21 mouse cellular contexts compared by ENCODE assay signal in the genomic region with DNA sequence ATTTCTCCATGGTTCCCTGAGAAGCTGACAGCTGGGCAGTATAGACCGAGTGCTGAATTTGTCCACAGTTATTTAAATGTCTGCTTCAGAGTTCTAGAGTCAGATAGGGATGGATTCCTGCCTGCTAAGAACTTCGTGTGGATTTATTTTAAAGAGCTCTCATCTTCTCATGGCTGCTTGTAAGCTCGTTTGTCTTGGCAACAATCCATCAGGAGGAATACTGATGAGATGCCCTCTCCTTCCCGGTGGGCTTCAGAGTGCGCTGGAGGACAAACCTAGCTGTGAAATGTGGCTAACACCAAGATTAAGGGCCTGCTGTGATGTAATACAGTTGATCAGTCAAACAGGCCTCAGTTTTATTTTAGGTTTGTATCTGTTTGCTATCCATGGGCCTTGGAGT.
DNase-seq lines count a peak whose midpoint lies in the region; ATAC-seq and TF ChIP-seq lines count a peak whose summit lies in the region.
"Had no signal": no experiment of that assay in that cellular context is flagged by ENCODE, and none has a peak within 500 bp of the region (broad histone marks: within the 10 kb centered on the region; RNA-seq: fewer than 3 reads in every experiment).

No protein-coding gene starts in this region.

- intact Hi-C loops in left cerebral cortex, postnatal 36 days (cut with DNase I), result no loop called here

- no peak for ATAC-seq in neural tube, embryonic 12.5 days (ENCODE audit: low FRiP score, low read depth)
- no peak for ATAC-seq in hindbrain, postnatal 0 days

- H3K4me3 ChIP-seq in neural tube, embryonic 12.5 days, result no peak overlapping the region
- H3K4me3 ChIP-seq in hindbrain, postnatal 0 days (ENCODE audit: low read length), result no peak overlapping the region
- H3K4me3 ChIP-seq: embryonic facial prominence, embryonic 15.5 days; limb, embryonic 15.5 days; midbrain, embryonic 12.5 days had no signal

- no peak overlapping the region for H3K9ac ChIP-seq in neural tube, embryonic 12.5 days
- no peak overlapping the region for H3K9ac ChIP-seq in hindbrain, postnatal 0 days (replicated peaks; ENCODE audit: low read length)
- H3K9ac ChIP-seq: embryonic facial prominence, embryonic 15.5 days; limb, embryonic 15.5 days; midbrain, embryonic 12.5 days had no signal

- H3K9me3 ChIP-seq in neural tube, embryonic 12.5 days, result no peaks in the 10 kb centered on the region
- no peaks in the 10 kb centered on the region for H3K9me3 ChIP-seq in hindbrain, postnatal 0 days (ENCODE audit: low read length)
- H3K9me3 ChIP-seq: embryonic facial prominence, embryonic 15.5 days; limb, embryonic 15.5 days; midbrain, embryonic 12.5 days had no signal

- 29% methylated on average over 5 of the region's 5 CpGs for WGBS in neural tube, embryonic 12.5 days
- WGBS in hindbrain, postnatal 0 days, result 19% methylated on average over 5 of the region's 5 CpGs

- TF ChIP-seq CTCF in hindbrain, postnatal 0 days (IDR thresholded peaks at IDR 0.05; ENCODE audit: low read depth), result no peak

- DNase-seq in cerebellum, postnatal 10 days, result peak; percentile 31 to 52
- DNase-seq in cerebellum, adult 11 months, result no peak
- no peak for DNase-seq in neural tube, embryonic 10.5 days (ENCODE audit: extremely low spot score, low spot score)
- peak; percentile 36 for DNase-seq in hindbrain, postnatal 0 days (ENCODE audit: low spot score)
- no peak for DNase-seq in urinary bladder, postnatal 36 days (ENCODE audit: low spot score in 2 of 2)
- no peak for DNase-seq in liver
- DNase-seq in left cerebral cortex, postnatal 36 days (ENCODE audit: low spot score in 2 of 2), result no peak
- DNase-seq: adrenal gland, adult 8-10 months; embryo, embryonic 11 days; gastrocnemius, postnatal 10 days; kidney, adult 2 months; kidney, postnatal 25 days; lung, adult 18-20 months; retina, postnatal 1 day; right cerebral cortex, postnatal 4 days; thymus, postnatal 25 days had no signal

- peak overlapping the region; percentile 60 for H3K4me2 ChIP-seq in neural tube, embryonic 12.5 days (replicated peaks)
- no peak overlapping the region for H3K4me2 ChIP-seq in hindbrain, postnatal 0 days (ENCODE audit: low read depth, low read length)
- H3K4me2 ChIP-seq: embryonic facial prominence, embryonic 15.5 days; limb, embryonic 15.5 days had no signal

- H3K4me1 ChIP-seq in neural tube, embryonic 12.5 days, result peaks cover 11% of the 10 kb centered on the region; the same call in 1 of the 2 replicates
- H3K4me1 ChIP-seq in hindbrain, postnatal 0 days (ENCODE audit: insufficient read depth, low read length), result peaks cover 16% of the 10 kb centered on the region; the same call in 1 of the 2 replicates

- no peaks in the 10 kb centered on the region for H3K27me3 ChIP-seq in neural tube, embryonic 12.5 days (replicated peaks)
- H3K27me3 ChIP-seq in hindbrain, postnatal 0 days (ENCODE audit: insufficient read depth, low read length), result no peaks in the 10 kb centered on the region
- H3K27me3 ChIP-seq: CH12.LX; midbrain, embryonic 12.5 days had no signal

- H3K36me3 ChIP-seq in neural tube, embryonic 12.5 days, result no peaks in the 10 kb centered on the region
- H3K36me3 ChIP-seq in hindbrain, postnatal 0 days (ENCODE audit: insufficient read depth, low read length), result no peaks in the 10 kb centered on the region
- H3K36me3 ChIP-seq: embryonic facial prominence, embryonic 15.5 days; limb, embryonic 15.5 days; midbrain, embryonic 12.5 days had no signal

- no peak overlapping the region for H3K27ac ChIP-seq in neural tube, embryonic 12.5 days
- H3K27ac ChIP-seq in hindbrain, postnatal 0 days, result peak overlapping the region; percentile 98
- H3K27ac ChIP-seq: embryonic facial prominence, embryonic 15.5 days; limb, embryonic 15.5 days; midbrain, embryonic 12.5 days had no signal

Comparison
In these comparisons a context has a peak if more than half of its experiments do, and no peak if none do; other contexts are left out.
1. DNase-seq: peak in cerebellum, postnatal 10 days (2 of 2) and hindbrain, postnatal 0 days (single experiment); none in cerebellum, adult 11 months (single experiment), neural tube, embryonic 10.5 days (single experiment), urinary bladder, postnatal 36 days (0 of 2), liver (single experiment) and left cerebral cortex, postnatal 36 days (0 of 2).